Mouse (Mus musculus) hindbrain, embryonic 14.5 days (tissue): ENCODE results near the gene Tas2r119. TPM values are rescaled to one million over a fixed set of nuclear protein-coding genes. Genes with fewer than 3 reads are reported as not detected.
A peak's percentile ranks its signal among the peaks of the same experiment; 100 is the strongest.

Source experiments
- ATAC-seq: fragments of 200-750 bp; cut with Nextera tagmentation; 2 replicates; pipeline ENCODE4 v1.8.0; 2017; ENCODE audit warnings: moderate number of reproducible peaks, mild to moderate bottlenecking, moderate TSS enrichment, moderate library complexity; ENCODE audit not compliant: low FRiP score
- DNase-seq: peaks from one replicate; pipeline ENCODE4 v3.0.0-alpha.2; 2015; ENCODE audit warnings: low spot score
- H3K27ac ChIP-seq: fragments of 300-500 bp; sonication (generic); 2 replicates; pipeline ENCODE4 v1.5.1; 2014; ENCODE audit warnings: mild to moderate bottlenecking, moderate library complexity
- H3K27me3 ChIP-seq: fragments of 300-500 bp; sonication (generic); 2 replicates; pipeline ENCODE4 v1.6.1; 2014; ENCODE audit warnings: mild to moderate bottlenecking, low read length, mixed read lengths; ENCODE audit not compliant: control insufficient read depth, insufficient read depth
- H3K36me3 ChIP-seq: fragments of 300-500 bp; sonication (generic); replicated peaks from 2 replicates; pipeline ENCODE4 v1.6.1; 2014; ENCODE audit not compliant: control insufficient read depth, insufficient read depth
- H3K4me1 ChIP-seq: fragments of 300-500 bp; sonication (generic); replicated peaks from 2 replicates; pipeline ENCODE4 v1.6.1; 2014; ENCODE audit warnings: antibody characterized with exemption, low read length, mixed read lengths; ENCODE audit not compliant: control insufficient read depth, insufficient read depth
- H3K4me2 ChIP-seq: fragments of 300-500 bp; sonication (generic); replicated peaks from 2 replicates; pipeline ENCODE4 v1.6.1; 2014; ENCODE audit warnings: mild to moderate bottlenecking, moderate library complexity
- H3K4me3 ChIP-seq: fragments of 300-500 bp; sonication (generic); replicated peaks from 2 replicates; pipeline ENCODE4 v1.5.1; 2014; ENCODE audit warnings: mild to moderate bottlenecking, low read length
- H3K9ac ChIP-seq: fragments of 300-500 bp; sonication (generic); 2 replicates; pipeline ENCODE4 v1.6.1; 2014
- H3K9me3 ChIP-seq: fragments of 300-500 bp; sonication (generic); 2 replicates; pipeline ENCODE4 v1.6.1; 2016; ENCODE audit warnings: low read length; ENCODE audit not compliant: control insufficient read depth
- WGBS: fragments of 180-500 bp; shearing (Covaris S2); extraction: QIAGEN DNeasy Blood & Tissue Kit; methylation state at CpG from one replicate; pipeline ENCODE4 v1.1.7; 2014; 5-methylcytosine and 5-hydroxymethylcytosine counted together
- polyA plus RNA-seq: library from polyadenylated mRNA; unstranded; fragments of >200 nt; fragmentation: Nextera tagmentation; extraction: Ambion mirVana; gene quantifications from 2 replicates; pipeline ENCODE4 v1.2.1, GENCODE M21; 2014

Tas2r119 gene
- polyA plus RNA-seq, 1 experiment from 2014 or later: not detected

DNA sequence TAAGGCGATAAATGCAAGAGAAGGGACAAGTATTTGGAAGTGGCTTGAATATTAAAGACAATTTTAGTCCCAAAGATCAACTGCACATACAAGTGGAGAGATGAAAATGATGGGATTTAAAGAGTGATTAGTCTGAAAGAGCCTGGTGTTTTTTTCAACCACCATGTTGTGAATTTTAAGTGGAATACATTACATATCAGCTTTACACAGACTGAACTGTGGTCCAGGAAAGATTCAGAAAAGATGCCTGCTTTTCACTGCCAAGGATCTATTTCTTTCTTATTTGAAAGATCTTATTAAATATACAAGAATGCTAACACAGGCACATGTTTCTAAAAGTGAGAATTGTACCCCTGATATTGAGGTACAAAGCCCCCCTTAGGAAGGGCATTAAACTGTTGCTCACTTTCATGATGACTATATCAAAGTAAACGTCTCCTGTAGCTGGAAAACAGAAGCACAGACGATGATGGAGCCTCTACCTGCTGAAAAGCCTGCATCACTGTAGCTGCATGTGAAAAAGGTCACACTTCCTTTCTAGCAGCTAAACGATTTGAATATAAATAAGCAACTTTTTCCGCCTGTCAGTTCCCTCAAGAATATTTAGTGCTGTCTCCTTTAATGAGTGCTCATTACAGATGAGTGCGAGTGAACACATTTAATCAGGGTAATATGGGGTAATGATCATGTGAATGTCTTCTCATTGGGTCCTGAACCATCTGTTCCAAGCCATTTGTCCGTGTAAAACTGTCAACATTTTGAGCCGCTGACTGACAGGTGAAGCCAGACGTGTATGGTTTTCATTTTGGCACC is 4.7 kb upstream of the Tas2r119 start:
- peaks cover 13% of the 10 kb centered on the region for H3K4me1 ChIP-seq
- H3K4me2 ChIP-seq: no peak overlapping the region; the same call in 1 of the 2 replicates
- peak; percentile 38 for DNase-seq
- no peaks in the 10 kb centered on the region for H3K36me3 ChIP-seq
- no peaks in the 10 kb centered on the region for H3K9me3 ChIP-seq
- WGBS: 27% methylated on average over 9 of the region's 9 CpGs
- H3K27me3 ChIP-seq: no peaks in the 10 kb centered on the region
- no peak overlapping the region for H3K27ac ChIP-seq
- no peak overlapping the region for H3K9ac ChIP-seq
- peak; percentile 51; the same call in 1 of the 2 replicates for ATAC-seq
- no peak overlapping the region for H3K4me3 ChIP-seq

DNA sequence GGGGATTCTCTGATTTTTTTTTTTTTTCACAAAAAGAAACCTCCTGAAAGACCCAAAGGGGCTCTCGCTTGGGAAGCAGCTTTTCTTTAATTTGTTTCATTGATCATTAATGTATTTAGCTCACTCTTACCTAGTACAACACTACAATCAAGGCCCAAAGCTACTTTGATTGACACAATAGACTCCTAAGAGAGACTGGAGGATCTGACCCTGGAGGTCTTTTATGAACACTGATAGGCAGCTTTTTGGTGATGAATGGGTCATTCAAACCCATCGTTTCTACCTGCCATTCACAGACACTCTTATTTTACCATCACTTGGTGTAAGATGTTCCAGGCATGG is 4.1 kb upstream of the Tas2r119 start:
- ATAC-seq: no peak
- no peak overlapping the region for H3K9ac ChIP-seq
- H3K9me3 ChIP-seq: no peaks in the 10 kb centered on the region
- H3K27me3 ChIP-seq: no peaks in the 10 kb centered on the region
- no peak overlapping the region for H3K27ac ChIP-seq
- no peak for DNase-seq
- peaks cover 13% of the 10 kb centered on the region for H3K4me1 ChIP-seq
- no peak overlapping the region; the same call in 1 of the 2 replicates for H3K4me2 ChIP-seq
- H3K4me3 ChIP-seq: no peak overlapping the region
- 43% methylated on average over 2 of the region's 2 CpGs for WGBS
- H3K36me3 ChIP-seq: no peaks in the 10 kb centered on the region

DNA sequence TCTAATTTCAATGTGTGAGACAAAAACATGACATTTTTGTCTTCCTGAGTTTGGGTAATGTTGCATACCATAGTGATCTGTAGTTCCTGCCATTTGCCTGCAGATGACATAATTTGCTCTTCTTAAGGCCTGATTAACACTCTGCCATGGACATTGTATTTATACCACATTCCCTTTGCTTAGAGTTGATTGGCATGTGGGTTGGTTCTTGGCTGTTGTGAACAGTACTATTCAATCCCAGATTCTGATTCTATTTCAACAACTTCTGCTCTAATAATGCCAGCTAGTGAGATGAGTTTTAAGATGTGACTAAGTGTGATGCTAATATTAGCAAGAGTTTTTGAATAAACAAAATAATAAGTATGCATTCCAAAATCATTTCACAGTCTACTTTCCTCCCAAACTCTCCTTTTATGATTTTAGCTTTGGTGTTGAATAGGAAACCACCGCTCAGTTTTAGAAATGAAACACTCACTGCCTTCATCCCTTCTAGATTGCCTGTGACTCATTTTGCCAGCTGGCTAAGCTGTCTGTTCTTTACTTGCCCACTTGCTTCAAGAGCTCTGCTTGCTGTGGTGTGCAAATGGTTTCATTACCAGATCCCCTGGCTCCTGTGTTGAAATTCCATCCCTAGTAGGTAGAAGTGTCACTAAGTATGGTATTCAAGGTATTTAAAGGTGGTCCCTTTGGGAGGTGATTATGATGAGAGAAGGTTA is 3.1 kb downstream of the Tas2r119 start:
- H3K9ac ChIP-seq: no peak overlapping the region
- no peak overlapping the region for H3K4me2 ChIP-seq
- H3K27ac ChIP-seq: no peak overlapping the region
- H3K4me3 ChIP-seq: no peak overlapping the region
- H3K36me3 ChIP-seq: no peaks in the 10 kb centered on the region
- ATAC-seq (no peak), DNase-seq (no peak)
- H3K27me3 ChIP-seq: no peaks in the 10 kb centered on the region
- H3K9me3 ChIP-seq: no peaks in the 10 kb centered on the region
- H3K4me1 ChIP-seq: no peaks in the 10 kb centered on the region
- WGBS: 92% methylated on average over 1 of the region's 1 CpGs

DNA sequence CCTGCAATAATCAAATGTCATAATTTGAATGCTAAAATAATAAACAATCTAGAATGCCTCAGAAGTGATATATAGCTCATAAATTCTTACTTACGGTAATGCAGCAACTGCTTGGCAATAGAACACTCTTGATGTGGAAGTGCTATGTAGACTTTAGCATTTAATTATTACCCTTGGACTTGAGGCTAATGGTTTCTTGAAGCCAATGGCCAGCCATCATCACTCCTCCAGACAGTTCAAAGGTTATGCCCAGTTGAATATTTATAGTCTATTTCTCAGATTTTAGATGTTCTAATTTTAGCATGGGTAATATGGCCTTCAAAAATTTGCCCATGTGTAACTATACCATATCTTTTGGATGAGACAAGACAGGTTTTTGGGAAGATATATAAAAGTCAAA is 4.9 kb downstream of the Tas2r119 start:
- H3K9me3 ChIP-seq: no peaks in the 10 kb centered on the region
- DNase-seq (no peak), ATAC-seq (no peak)
- H3K4me2 ChIP-seq: no peak overlapping the region
- no peaks in the 10 kb centered on the region for H3K36me3 ChIP-seq
- no peaks in the 10 kb centered on the region for H3K27me3 ChIP-seq
- no peak overlapping the region for H3K27ac ChIP-seq
- 94% methylated on average over 1 of the region's 1 CpGs for WGBS
- no peaks in the 10 kb centered on the region for H3K4me1 ChIP-seq
- no peak overlapping the region for H3K9ac ChIP-seq
- H3K4me3 ChIP-seq: no peak overlapping the region

DNA sequence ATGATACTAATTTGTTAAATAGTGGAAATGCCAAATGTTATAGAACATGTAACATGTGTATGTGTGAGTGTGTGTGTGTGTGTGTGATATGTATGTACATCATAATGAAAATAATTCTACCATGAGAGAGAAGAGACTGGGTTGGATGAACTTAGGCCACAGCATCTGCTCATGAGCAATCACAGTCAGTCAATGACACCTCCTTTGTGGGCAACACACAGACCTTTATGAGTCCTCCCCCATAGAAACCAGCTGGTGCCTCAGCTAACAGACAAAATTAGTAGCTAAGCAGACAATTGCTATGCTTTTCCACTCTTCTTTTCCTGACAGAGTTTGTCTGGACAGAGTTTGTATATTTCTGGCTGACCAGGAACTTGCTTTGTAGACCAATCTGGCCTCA is 7.9 kb downstream of the Tas2r119 start:
- Histone ChIP-seq H3K9ac (no peak overlapping the region), H3K27ac (no peak overlapping the region), H3K36me3 (no peaks in the 10 kb centered on the region), H3K9me3 (no peaks in the 10 kb centered on the region), H3K4me2 (no peak overlapping the region), H3K4me1 (no peaks in the 10 kb centered on the region), H3K27me3 (no peaks in the 10 kb centered on the region), H3K4me3 (no peak overlapping the region)
- ATAC-seq (no peak), DNase-seq (no peak)

DNA sequence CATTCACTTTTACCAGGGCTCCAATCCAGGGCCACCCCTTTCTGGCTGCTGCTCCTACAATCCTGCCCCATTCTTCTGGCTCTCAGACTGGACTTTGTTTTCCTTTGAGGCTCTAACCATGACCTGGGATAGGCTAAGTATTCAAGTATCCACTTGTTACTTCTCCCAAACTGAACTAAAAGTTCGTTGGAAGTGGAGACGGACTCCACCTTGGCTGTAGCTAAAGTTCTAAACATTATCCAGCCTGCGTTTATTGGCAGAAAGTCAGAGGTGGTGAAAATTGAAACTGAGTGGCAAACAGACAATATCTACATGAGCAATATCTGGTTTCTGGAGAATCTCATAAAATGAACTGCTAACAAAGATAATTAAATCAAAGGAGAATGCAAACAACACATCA is 12.8 kb downstream of the Tas2r119 start:
- no peak for DNase-seq
- Histone ChIP-seq H3K4me3 (no peak overlapping the region), H3K4me1 (no peaks in the 10 kb centered on the region), H3K9ac (no peak overlapping the region), H3K27ac (no peak overlapping the region), H3K36me3 (no peaks in the 10 kb centered on the region), H3K9me3 (no peaks in the 10 kb centered on the region), H3K4me2 (no peak overlapping the region), H3K27me3 (no peaks in the 10 kb centered on the region)
- no peak for ATAC-seq
- 92% methylated on average over 3 of the region's 3 CpGs for WGBS

DNA sequence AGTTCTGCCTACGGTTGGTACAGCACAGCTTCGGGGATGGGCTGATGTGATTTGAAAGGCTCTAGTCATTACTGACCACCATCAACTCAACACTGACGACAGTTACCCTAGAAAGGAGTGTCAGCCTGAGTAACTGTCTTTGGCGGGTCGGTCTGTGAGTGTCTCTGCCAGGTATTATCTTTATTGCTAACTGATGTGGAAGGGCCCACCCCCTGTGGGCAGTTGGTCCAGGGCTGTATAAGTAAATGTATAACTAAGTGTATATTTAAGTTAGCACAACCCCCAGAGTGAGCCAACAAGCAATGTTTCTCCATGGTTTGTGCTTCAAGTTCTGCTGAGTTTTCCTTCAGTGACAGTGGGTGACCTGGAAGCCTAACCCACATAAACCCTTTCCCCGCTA is 13.3 kb downstream of the Tas2r119 start:
- no peak for ATAC-seq
- Histone ChIP-seq H3K4me3 (no peak overlapping the region), H3K27me3 (no peaks in the 10 kb centered on the region), H3K27ac (no peak overlapping the region), H3K4me2 (no peak overlapping the region), H3K9me3 (no peaks in the 10 kb centered on the region), H3K36me3 (no peaks in the 10 kb centered on the region), H3K4me1 (no peaks in the 10 kb centered on the region), H3K9ac (no peak overlapping the region)
- WGBS: 83% methylated on average over 6 of the region's 6 CpGs
- no peak for DNase-seq

DNA sequence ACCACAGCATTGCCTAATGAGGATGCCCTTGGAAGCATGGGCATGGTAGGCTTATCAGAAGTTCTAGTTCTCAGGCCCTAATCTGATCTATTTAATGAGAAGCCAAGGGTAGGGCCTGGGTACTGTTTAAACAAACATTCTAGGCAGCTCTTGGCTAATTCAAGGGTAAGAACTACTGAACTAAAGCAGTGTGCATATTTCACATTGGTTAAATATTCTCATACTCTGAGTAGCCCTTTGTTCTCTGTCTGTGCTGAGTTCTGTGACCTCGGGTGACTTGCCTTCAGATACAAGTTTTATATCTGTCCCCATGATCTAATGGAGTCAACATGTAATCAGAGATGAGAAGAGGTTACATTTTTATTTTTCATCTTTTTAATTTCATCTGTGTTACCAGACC is 15.9 kb downstream of the Tas2r119 start:
- no peaks in the 10 kb centered on the region for H3K36me3 ChIP-seq
- H3K27me3 ChIP-seq: no peaks in the 10 kb centered on the region
- H3K4me2 ChIP-seq: no peak overlapping the region
- H3K9ac ChIP-seq: no peak overlapping the region
- H3K4me3 ChIP-seq: no peak overlapping the region
- 89% methylated on average over 1 of the region's 1 CpGs for WGBS
- no peak for DNase-seq
- ATAC-seq: no peak
- H3K27ac ChIP-seq: no peak overlapping the region
- no peaks in the 10 kb centered on the region for H3K4me1 ChIP-seq
- H3K9me3 ChIP-seq: no peaks in the 10 kb centered on the region

DNA sequence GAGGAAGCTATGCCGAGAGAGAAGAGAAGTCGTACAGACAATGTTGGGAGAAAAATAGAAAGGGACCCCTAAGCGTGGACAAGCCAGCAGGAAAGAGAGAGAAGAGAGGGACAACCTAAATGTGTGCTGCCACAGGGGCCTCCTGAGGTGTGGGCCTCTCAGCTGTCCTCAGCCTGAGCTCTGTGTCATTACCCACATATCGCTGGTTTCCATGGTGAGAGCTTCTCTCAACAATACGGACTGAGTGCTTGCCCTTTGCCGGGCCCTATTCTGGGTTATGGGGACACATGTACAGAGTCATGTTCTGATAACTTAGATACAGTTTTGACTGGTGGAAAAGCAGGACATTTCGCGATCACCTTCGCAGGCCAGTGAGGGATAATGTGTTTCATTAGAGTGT is 21.0 kb downstream of the Tas2r119 start:
- ATAC-seq: no peak

More for the DNA sequence above, 21.0 kb downstream of the Tas2r119 start:
- Histone ChIP-seq H3K36me3 (no peaks in the 10 kb centered on the region), H3K9me3 (no peaks in the 10 kb centered on the region), H3K4me2 (no peak overlapping the region), H3K4me3 (no peak overlapping the region), H3K27me3 (no peaks in the 10 kb centered on the region), H3K9ac (no peak overlapping the region), H3K27ac (no peak overlapping the region), H3K4me1 (0 out of 2 replicates have a peak, but pooled peaks cover 3% of the 10 kb centered on the region)
- no peak for DNase-seq
- WGBS: 62% methylated on average over 9 of the region's 9 CpGs
